Comparison of ENCODE assay signal across 12 mouse cellular contexts in genomic region chr17:81513368-81513958, GRCm38 (mm10).
DNase-seq lines count a peak whose midpoint lies in the region; ATAC-seq and TF ChIP-seq lines count a peak whose summit lies in the region.
"Had no signal": no experiment of that assay in that cellular context is flagged by ENCODE, and none has a peak within 500 bp of the region (broad histone marks: within the 10 kb centered on the region; RNA-seq: fewer than 3 reads in every experiment).

No protein-coding gene starts in this region.

- WGBS in heart, adult 2 months: 37% methylated on average over 6 of the region's 6 CpGs
- WGBS in kidney, adult 2 months: 23% methylated on average over 6 of the region's 6 CpGs
- 16% methylated on average over 6 of the region's 6 CpGs for WGBS in limb, embryonic 11.5 days

- no peak overlapping the region for H3K4me2 ChIP-seq in limb, embryonic 11.5 days (ENCODE audit: low read depth, severe bottlenecking)

- TF ChIP-seq EP300 in heart, adult 2 months (IDR thresholded peaks at IDR 0.05; ENCODE audit: insufficient read depth, low read depth, low read length): no peak

- DNase-seq in heart, adult 2 months: no peak
- no peak for DNase-seq in heart, adult 18-20 months
- peak; percentile 50 for DNase-seq in embryo, embryonic 11 days
- DNase-seq in kidney, adult 2 months: peak; percentile 86
- peak; percentile 43 for DNase-seq in limb, embryonic 11.5 days (ENCODE audit: low spot score)
- DNase-seq in gastrocnemius, postnatal 36 days: no peak
- DNase-seq in testis, postnatal 10 days (ENCODE audit: low spot score): no peak
- no peak for DNase-seq in spleen, postnatal 4 days (ENCODE audit: low spot score in 2 of 2)
- DNase-seq: gastrocnemius, postnatal 14 days; lung, postnatal 36 days; thymus, adult 18-20 months had no signal

- no peak overlapping the region for H3K4me3 ChIP-seq in heart, adult 2 months
- no peak overlapping the region for H3K4me3 ChIP-seq in kidney, adult 2 months (ENCODE audit: insufficient read depth, low read depth, low read length)
- H3K4me3 ChIP-seq in limb, embryonic 11.5 days (ENCODE audit: low read depth, low read length): no peak overlapping the region

- TF ChIP-seq CTCF in heart, adult 2 months (IDR thresholded peaks at IDR 0.05): no peak
- TF ChIP-seq CTCF in kidney, adult 2 months (conservative IDR thresholded peaks at IDR 0.05; ENCODE audit: insufficient read depth, insufficient read length, low read depth, low read length): no peak

- TF ChIP-seq POLR2A in heart, adult 2 months (IDR thresholded peaks at IDR 0.05; ENCODE audit: insufficient read depth, low read depth, low read length): no peak
- TF ChIP-seq POLR2A in kidney, adult 2 months (IDR thresholded peaks at IDR 0.05; ENCODE audit: low read depth, low read length): no peak

- H3K36me3 ChIP-seq in heart, adult 2 months (ENCODE audit: control insufficient read depth, insufficient read depth, low read length): peaks cover 9% of the 10 kb centered on the region
- no peaks in the 10 kb centered on the region for H3K36me3 ChIP-seq in kidney, adult 2 months (ENCODE audit: control insufficient read depth, insufficient read depth, low read length)
- H3K36me3 ChIP-seq in limb, embryonic 11.5 days (ENCODE audit: control insufficient read depth, insufficient read depth, low read length): no peaks in the 10 kb centered on the region

- H3K27ac ChIP-seq in heart, adult 2 months: peak overlapping the region; percentile 20; the same call in 1 of the 2 replicates
- H3K27ac ChIP-seq in kidney, adult 2 months (ENCODE audit: insufficient read depth, low read depth, low read length): no peak overlapping the region
- H3K27ac ChIP-seq in limb, embryonic 11.5 days (replicated peaks; ENCODE audit: low read depth, low read length): 0 out of 2 replicates have a peak overlapping the region, but pooled peaks have one; percentile 10

- intact Hi-C loops in heart, adult 2 months (cut with DNase I): no loop called here
- intact Hi-C loops in gastrocnemius, postnatal 36 days (cut with DNase I): no loop called here

- no peak overlapping the region for H3K9ac ChIP-seq in heart, adult 2 months (ENCODE audit: low read depth, low read length)
- H3K9ac ChIP-seq in limb, embryonic 11.5 days (ENCODE audit: low read length): no peak overlapping the region

- no peaks in the 10 kb centered on the region for H3K27me3 ChIP-seq in heart, adult 2 months (ENCODE audit: control insufficient read depth, insufficient read depth, low read length)
- no peaks in the 10 kb centered on the region for H3K27me3 ChIP-seq in kidney, adult 2 months (replicated peaks; ENCODE audit: control insufficient read depth, insufficient read depth, low read length)
- no peaks in the 10 kb centered on the region for H3K27me3 ChIP-seq in limb, embryonic 11.5 days (ENCODE audit: control insufficient read depth, insufficient read depth, low read length)

- H3K79me2 ChIP-seq in heart, adult 2 months (replicated peaks; ENCODE audit: control insufficient read depth, insufficient read depth, low read length): no peaks in the 10 kb centered on the region; the same call in 1 of the 2 replicates

- peaks cover 2% of the 10 kb centered on the region for H3K4me1 ChIP-seq in heart, adult 2 months (ENCODE audit: control insufficient read depth, insufficient read depth, low read length)
- peaks cover 3% of the 10 kb centered on the region; the same call in 1 of the 2 replicates for H3K4me1 ChIP-seq in kidney, adult 2 months (ENCODE audit: control insufficient read depth, insufficient read depth, low read length)
- peaks cover 10% of the 10 kb centered on the region for H3K4me1 ChIP-seq in limb, embryonic 11.5 days (ENCODE audit: control insufficient read depth, insufficient read depth, low read length)

- H3K9me3 ChIP-seq in limb, embryonic 11.5 days (ENCODE audit: control insufficient read depth, low read length): no peaks in the 10 kb centered on the region

- peak; percentile 86 for ATAC-seq in limb, embryonic 11.5 days (ENCODE audit: insufficient number of reproducible peaks, low FRiP score, low TSS enrichment, low read depth)
- ATAC-seq: forebrain, embryonic 14.5 days had no signal

Comparison
In these comparisons a context has a peak if more than half of its experiments do, and no peak if none do; other contexts are left out.
1. DNase-seq: peak in embryo, embryonic 11 days (single experiment), kidney, adult 2 months (single experiment) and limb, embryonic 11.5 days (single experiment); none in heart, adult 2 months (0 of 2), heart, adult 18-20 months (0 of 2), gastrocnemius, postnatal 36 days (0 of 2), testis, postnatal 10 days (single experiment) and spleen, postnatal 4 days (0 of 2).